Mouse (Mus musculus): ENCODE measurements around the gene Nkx2-3. TPM values are rescaled to one million over a fixed set of nuclear protein-coding genes. Genes with fewer than 3 reads are reported as not detected.

Nkx2-3 gene
- polyA plus RNA-seq, 1 experiment from 2014 or later = 2.4 TPM

DNA sequence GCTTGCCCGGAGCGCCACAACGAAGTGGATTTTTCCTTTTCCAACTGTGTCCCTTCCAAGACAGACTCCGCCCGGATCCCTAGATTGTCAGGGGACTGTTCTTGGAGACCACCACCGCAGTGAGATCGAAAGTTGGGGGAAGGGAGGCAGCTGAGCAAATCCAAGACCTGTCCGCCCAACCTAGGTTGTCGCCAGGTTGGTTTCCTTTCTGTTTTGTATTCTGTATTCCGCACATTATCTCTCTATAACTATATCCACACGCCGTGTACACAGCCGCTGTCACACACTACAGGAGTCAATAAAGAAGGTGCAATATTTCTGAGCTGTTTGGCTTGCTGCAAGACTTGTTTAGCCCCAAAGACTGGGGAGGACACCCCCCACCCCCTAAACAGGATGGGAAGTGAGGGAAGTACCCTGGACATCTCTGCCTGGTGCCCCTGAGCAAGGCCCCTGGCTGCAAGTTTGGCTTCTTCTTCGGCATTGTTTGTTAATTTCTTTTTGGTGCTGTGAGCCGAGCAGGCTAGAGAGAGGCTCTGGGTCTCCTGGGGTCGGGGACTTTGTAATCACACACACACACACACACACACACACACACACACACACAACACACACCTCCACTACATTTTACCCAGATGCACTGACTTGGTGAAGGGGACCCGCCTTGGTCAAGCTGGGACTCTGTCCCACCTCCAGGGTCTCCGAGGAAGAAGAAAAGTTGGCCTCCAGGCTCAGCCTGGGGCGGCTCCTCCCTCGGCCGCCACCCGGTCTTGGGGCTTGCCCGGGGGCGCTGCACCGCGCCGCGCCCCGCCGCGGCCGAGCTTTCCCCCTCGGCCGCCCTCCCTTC lies 3.7 kb downstream of the Nkx2-3 start:
- H3K9me3 ChIP-seq = no peaks in the 10 kb centered on the region
- under 1% methylated on average over 34 of the region's 34 CpGs for WGBS
- DNase-seq (ENCODE audit: extremely low spot score, low spot score) = peak; percentile 58
- H3K4me1 ChIP-seq = peaks cover 94% of the 10 kb centered on the region
- peaks cover 100% of the 10 kb centered on the region for H3K27me3 ChIP-seq (ENCODE audit: poor library complexity, severe bottlenecking)
- peak overlapping the region; percentile 53 for H3K4me3 ChIP-seq
- peak overlapping the region; percentile 85 for H3K27ac ChIP-seq
- no peaks in the 10 kb centered on the region for H3K36me3 ChIP-seq (replicated peaks)

DNA sequence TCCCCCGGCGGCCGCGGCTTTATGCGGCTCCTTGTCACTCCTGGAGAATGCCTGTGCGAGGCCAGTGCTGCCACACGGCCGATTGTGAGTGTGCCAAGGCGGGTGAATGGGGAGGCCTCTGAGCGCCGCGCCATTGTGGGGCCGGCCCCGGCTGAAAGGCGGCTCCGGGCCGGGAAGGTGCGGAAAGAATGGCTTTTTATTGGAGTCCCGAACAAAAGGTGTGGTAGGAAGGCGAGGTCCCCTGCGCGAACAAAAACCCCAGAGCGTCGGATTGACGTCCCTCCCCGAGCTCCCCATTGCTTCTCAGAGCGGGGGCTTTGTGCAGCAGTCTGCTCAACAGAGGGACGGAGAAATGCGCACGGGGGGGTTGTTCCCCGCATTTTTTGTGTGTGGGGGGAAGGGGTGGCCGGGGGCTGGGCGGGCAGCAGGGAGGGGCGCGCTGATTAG lies 4.3 kb downstream of the Nkx2-3 start:
- H3K27me3 ChIP-seq (ENCODE audit: poor library complexity, severe bottlenecking) = peaks cover 100% of the 10 kb centered on the region
- peak; percentile 86 for DNase-seq (ENCODE audit: extremely low spot score, low spot score)
- under 1% methylated on average over 35 of the region's 35 CpGs for WGBS
- H3K9me3 ChIP-seq = no peaks in the 10 kb centered on the region
- H3K27ac ChIP-seq = peak overlapping the region; percentile 85
- H3K4me3 ChIP-seq = peak overlapping the region; percentile 53
- H3K4me1 ChIP-seq = peaks cover 87% of the 10 kb centered on the region
- no peaks in the 10 kb centered on the region for H3K36me3 ChIP-seq (replicated peaks)

GRCm38 (mm10) chr19:43616889-43617288 lies 4.8 kb downstream of the Nkx2-3 start:
- Histone ChIP-seq H3K27ac (peak overlapping the region; percentile 85), H3K9me3 (no peaks in the 10 kb centered on the region), H3K4me3 (peak overlapping the region; percentile 53), H3K27me3 (ENCODE audit: poor library complexity, severe bottlenecking) (peaks cover 100% of the 10 kb centered on the region), H3K36me3 (replicated peaks) (no peaks in the 10 kb centered on the region), H3K4me1 (peaks cover 83% of the 10 kb centered on the region)
- WGBS = under 1% methylated on average over 12 of the region's 12 CpGs
- DNase-seq (ENCODE audit: extremely low spot score, low spot score) = no peak

GRCm38 (mm10) chr19:43617761-43618349 lies 5.7 kb downstream of the Nkx2-3 start:
- Histone ChIP-seq H3K27me3 (ENCODE audit: poor library complexity, severe bottlenecking) (peaks cover 100% of the 10 kb centered on the region), H3K4me1 (peaks cover 73% of the 10 kb centered on the region)

GRCm38 (mm10) chr19:43618505-43619030 lies 6.4 kb downstream of the Nkx2-3 start:
- H3K27ac ChIP-seq = no peak overlapping the region
- H3K4me1 ChIP-seq = peaks cover 68% of the 10 kb centered on the region
- WGBS = 4% methylated on average over 5 of the region's 5 CpGs
- no peaks in the 10 kb centered on the region for H3K9me3 ChIP-seq
- DNase-seq (ENCODE audit: extremely low spot score, low spot score) = no peak
- H3K4me3 ChIP-seq = no peak overlapping the region
- H3K36me3 ChIP-seq (replicated peaks) = no peaks in the 10 kb centered on the region
- peaks cover 100% of the 10 kb centered on the region for H3K27me3 ChIP-seq (ENCODE audit: poor library complexity, severe bottlenecking)

More at GRCm38 (mm10) chr19:43617761-43618349, 5.7 kb downstream of the Nkx2-3 start:
- Histone ChIP-seq H3K4me3 (no peak overlapping the region), H3K9me3 (no peaks in the 10 kb centered on the region), H3K27ac (no peak overlapping the region), H3K36me3 (replicated peaks) (no peaks in the 10 kb centered on the region)
- DNase-seq (ENCODE audit: extremely low spot score, low spot score) = no peak
- WGBS = 24% methylated on average over 10 of the region's 10 CpGs

DNA sequence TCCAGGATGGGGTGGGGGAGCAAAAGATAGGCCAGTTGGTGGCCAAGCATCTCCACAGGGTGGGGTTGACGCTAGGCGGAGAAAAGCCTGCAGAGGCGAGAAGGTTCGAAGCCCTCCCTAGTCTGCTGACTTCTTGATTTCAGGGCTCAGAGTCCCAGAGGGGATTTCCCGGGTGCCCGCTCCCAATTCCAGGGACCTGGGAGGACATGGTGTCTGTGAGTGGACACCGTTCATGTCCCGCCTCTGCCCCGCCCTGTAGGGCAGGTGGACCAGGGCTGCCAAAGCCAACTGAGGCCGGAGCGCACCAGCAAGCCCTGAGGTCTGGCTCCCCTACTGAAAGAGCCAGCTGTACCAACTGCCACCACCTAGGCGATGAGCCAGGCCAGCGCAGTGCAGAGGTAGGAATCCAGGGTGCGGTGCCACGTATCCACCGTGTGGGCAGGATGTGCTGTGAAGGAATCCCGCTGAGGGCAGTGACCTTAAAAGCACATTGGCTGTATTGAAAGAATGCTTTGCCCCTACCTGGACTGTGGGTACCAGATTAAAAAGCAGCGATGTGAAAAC lies 7.9 kb downstream of the Nkx2-3 start:
- H3K27ac ChIP-seq = no peak overlapping the region
- peaks cover 54% of the 10 kb centered on the region for H3K4me1 ChIP-seq
- H3K27me3 ChIP-seq (ENCODE audit: poor library complexity, severe bottlenecking) = peaks cover 100% of the 10 kb centered on the region
- H3K36me3 ChIP-seq (replicated peaks) = no peaks in the 10 kb centered on the region
- 4% methylated on average over 18 of the region's 18 CpGs for WGBS
- H3K4me3 ChIP-seq = no peak overlapping the region
- no peak for DNase-seq (ENCODE audit: extremely low spot score, low spot score)
- H3K9me3 ChIP-seq = no peaks in the 10 kb centered on the region

GRCm38 (mm10) chr19:43623913-43624312 lies 11.8 kb downstream of the Nkx2-3 start:
- no peak for DNase-seq (ENCODE audit: extremely low spot score, low spot score)
- Histone ChIP-seq H3K27me3 (ENCODE audit: poor library complexity, severe bottlenecking) (peaks cover 82% of the 10 kb centered on the region), H3K36me3 (replicated peaks) (no peaks in the 10 kb centered on the region), H3K27ac (no peak overlapping the region), H3K4me3 (no peak overlapping the region), H3K4me1 (peaks cover 30% of the 10 kb centered on the region), H3K9me3 (no peaks in the 10 kb centered on the region)
- WGBS = 49% methylated on average over 4 of the region's 4 CpGs

DNA sequence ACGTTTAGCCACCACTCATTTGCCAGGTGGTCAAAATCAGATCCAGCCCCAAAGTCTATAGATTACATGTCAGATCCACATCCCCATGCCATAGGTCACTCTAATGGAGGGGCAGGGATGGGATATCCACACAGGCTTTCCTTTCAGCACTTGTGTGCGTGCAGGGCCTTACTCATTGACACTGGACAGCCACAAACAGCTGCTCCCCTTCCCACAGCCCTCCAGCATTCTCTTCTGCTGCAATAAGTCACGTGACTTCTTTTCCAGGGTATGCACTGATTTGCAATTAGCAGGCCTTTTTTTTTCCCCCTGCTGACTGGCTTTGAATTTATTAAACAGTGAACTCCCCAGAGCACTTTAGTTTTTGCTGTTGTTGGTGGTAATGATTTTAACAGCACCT lies 14.0 kb downstream of the Nkx2-3 start:
- H3K27ac ChIP-seq = no peak overlapping the region
- H3K4me3 ChIP-seq = no peak overlapping the region
- no peak for DNase-seq (ENCODE audit: extremely low spot score, low spot score)
- no peaks in the 10 kb centered on the region for H3K9me3 ChIP-seq
- H3K4me1 ChIP-seq = peaks cover 15% of the 10 kb centered on the region
- WGBS = 58% methylated on average over 3 of the region's 3 CpGs
- peaks cover 73% of the 10 kb centered on the region for H3K27me3 ChIP-seq (ENCODE audit: poor library complexity, severe bottlenecking)
- H3K36me3 ChIP-seq (replicated peaks) = no peaks in the 10 kb centered on the region

DNA sequence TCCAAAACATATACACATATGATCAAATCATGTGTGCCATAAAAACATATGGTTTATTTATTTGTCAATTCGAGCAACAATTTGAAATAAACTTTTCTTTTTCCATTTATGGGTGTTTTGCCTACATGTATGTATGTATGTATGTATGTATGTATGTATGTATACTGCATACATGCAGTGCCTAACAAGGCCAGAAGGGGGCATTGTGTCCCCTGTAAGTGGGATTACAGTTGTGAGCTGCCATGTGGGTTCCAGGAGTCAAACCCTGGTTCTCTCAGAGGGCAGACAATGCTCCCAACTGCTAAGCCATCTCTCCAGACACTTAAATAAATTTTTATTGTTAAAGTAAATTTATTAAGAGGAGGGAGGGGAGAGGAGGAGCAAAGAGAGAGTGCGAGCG lies 15.2 kb downstream of the Nkx2-3 start:
- Histone ChIP-seq H3K4me3 (no peak overlapping the region), H3K36me3 (replicated peaks) (no peaks in the 10 kb centered on the region), H3K27me3 (ENCODE audit: poor library complexity, severe bottlenecking) (peaks cover 61% of the 10 kb centered on the region), H3K27ac (no peak overlapping the region), H3K9me3 (no peaks in the 10 kb centered on the region), H3K4me1 (peaks cover 15% of the 10 kb centered on the region)
- 95% methylated on average over 3 of the region's 3 CpGs for WGBS
- no peak for DNase-seq (ENCODE audit: extremely low spot score, low spot score)

- DNase-seq (ENCODE audit: extremely low spot score, low spot score) = no peak
- H3K4me3 ChIP-seq = no peak overlapping the region
- H3K27me3 ChIP-seq (ENCODE audit: poor library complexity, severe bottlenecking) = peaks cover 43% of the 10 kb centered on the region
- no peaks in the 10 kb centered on the region for H3K9me3 ChIP-seq
- H3K27ac ChIP-seq = no peak overlapping the region
- no peaks in the 10 kb centered on the region for H3K36me3 ChIP-seq (replicated peaks)
- H3K4me1 ChIP-seq = peaks cover 15% of the 10 kb centered on the region
- 72% methylated on average over 4 of the region's 4 CpGs for WGBS
Observed at GRCm38 (mm10) chr19:43629088-43629487, 17.0 kb downstream of the Nkx2-3 start.

DNA sequence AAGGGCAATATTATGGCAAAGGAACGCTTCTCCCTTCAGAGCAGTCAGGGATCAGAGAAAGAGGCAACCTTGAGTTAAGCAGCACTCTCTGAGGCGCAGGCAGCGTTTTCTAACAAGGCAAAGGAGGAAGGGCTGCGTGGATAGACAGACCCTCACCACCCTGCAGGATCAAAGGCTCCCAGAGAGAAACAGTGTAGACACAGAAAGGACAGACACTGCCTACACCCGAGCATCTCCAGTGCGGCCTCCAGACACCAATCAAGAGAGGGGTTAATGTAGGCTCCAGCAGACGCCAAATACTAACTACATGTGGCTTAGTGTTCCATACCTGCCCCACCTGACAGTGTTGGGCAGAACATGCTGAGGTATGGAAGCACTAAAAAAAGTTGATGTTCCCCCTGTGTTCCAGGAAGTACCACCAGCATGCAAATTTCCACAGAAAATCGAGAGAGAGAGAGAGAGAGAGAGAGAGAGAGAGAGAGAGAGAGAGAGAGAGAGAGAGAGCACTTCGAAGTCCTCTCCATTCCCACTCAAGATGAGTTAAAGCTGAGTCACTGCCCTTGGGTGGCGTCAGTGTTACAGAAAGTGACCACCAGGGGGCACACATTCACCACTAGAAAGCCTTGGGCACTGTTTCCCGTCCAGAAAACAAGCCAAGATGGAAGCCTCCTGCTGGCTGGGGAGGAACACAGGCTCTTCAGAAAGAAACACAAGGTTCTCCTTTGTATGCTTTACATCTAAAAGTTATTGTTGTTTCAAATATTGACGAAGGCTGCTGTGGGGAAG lies 18.5 kb downstream of the Nkx2-3 start:
- DNase-seq (ENCODE audit: extremely low spot score, low spot score) = peak; percentile 83
- Histone ChIP-seq H3K27ac (no peak overlapping the region), H3K9me3 (no peaks in the 10 kb centered on the region), H3K27me3 (ENCODE audit: poor library complexity, severe bottlenecking) (peaks cover 28% of the 10 kb centered on the region), H3K4me1 (peaks cover 13% of the 10 kb centered on the region), H3K4me3 (no peak overlapping the region), H3K36me3 (replicated peaks) (no peaks in the 10 kb centered on the region)
- 33% methylated on average over 12 of the region's 12 CpGs for WGBS

DNA sequence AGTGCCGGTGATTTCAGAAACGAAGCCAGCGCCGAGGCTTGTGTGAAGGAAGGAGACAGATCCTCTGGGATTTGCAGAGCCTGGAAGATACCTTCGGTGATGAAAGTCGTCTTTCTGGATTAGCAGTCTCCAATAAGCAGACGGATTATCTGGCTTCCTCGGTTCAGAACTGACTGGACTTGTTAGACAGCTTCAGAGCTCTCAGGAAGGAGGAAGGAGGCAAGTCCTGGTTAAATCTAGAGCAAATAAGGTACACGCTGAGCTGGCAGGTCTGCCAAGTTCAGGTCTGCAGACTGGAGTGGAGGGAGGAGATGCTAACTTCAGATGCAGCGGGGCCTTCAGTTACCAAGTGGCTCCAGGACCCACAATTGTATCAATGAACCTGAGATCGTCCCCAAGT lies 29.7 kb downstream of the Nkx2-3 start:
- Histone ChIP-seq H3K4me1 (no peaks in the 10 kb centered on the region), H3K4me3 (no peak overlapping the region), H3K36me3 (replicated peaks) (no peaks in the 10 kb centered on the region), H3K27me3 (ENCODE audit: poor library complexity, severe bottlenecking) (no peaks in the 10 kb centered on the region; the same call in 1 of the 2 replicates), H3K27ac (no peak overlapping the region), H3K9me3 (no peaks in the 10 kb centered on the region)
- 78% methylated on average over 11 of the region's 11 CpGs for WGBS
- no peak for DNase-seq (ENCODE audit: extremely low spot score, low spot score)

All from forebrain, embryonic 10.5 days (tissue).